In the genomic region with DNA sequence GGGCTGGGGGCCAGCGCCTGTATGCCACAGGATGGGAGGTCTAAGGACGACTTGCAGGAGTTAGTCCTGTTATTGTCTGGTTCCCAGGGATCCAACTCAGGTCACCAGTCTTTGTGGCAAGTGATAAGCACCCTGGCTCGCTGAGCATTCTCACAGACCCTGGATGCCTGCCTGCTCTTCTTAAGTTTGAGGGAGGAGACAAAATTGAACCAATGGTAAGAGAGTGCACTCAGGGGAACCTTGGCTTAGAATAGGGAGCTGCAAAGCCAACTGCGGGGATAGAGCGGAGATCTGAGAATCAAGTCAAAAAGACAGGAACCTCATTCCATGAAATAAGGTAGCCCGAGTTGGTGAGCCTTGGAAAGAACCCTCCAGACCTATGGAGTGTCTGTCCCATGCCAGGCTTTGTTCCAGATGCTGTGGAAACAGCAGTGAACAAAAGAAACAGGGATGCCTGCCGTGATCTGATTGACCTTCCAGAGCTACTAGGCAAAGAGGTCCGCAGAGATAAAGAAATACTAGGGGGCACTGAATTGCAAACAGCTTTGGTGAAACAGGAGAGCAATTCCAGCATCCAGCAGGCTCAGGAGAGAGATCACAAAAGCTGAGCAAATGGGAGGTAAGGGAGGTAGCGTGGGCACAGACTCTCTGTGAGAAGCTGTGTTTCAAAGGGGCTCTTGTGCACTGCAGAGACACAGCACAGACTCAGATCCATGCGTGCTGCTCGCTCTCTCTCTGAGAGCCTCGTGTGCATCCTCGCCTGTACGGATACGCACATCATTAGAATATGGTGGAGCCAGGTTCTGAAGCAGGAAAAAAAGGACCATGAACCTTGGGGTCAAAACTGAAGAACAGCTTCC, we compare ENCODE assay signal across 9 mouse cellular contexts.
DNase-seq lines count a peak whose midpoint lies in the region; ATAC-seq and TF ChIP-seq lines count a peak whose summit lies in the region.
"Had no signal": no experiment of that assay in that cellular context is flagged by ENCODE, and none has a peak within 500 bp of the region (broad histone marks: within the 10 kb centered on the region; RNA-seq: fewer than 3 reads in every experiment).

No protein-coding gene starts in this region.

- H3K36me3 ChIP-seq in hindbrain, postnatal 0 days (ENCODE audit: insufficient read depth, low read length) = no peaks in the 10 kb centered on the region

- TF ChIP-seq CTCF in hindbrain, postnatal 0 days (IDR thresholded peaks at IDR 0.05; ENCODE audit: low read depth) = no peak

- H3K27me3 ChIP-seq in hindbrain, postnatal 0 days (ENCODE audit: insufficient read depth, low read length) = no peaks in the 10 kb centered on the region

- 12% methylated on average over 15 of the region's 15 CpGs for WGBS in hindbrain, postnatal 0 days

- H3K9me3 ChIP-seq in hindbrain, postnatal 0 days (ENCODE audit: low read length) = no peaks in the 10 kb centered on the region

- peaks cover 4% of the 10 kb centered on the region; the same call in 1 of the 2 replicates for H3K4me1 ChIP-seq in hindbrain, postnatal 0 days (ENCODE audit: insufficient read depth, low read length)

- DNase-seq in lung, adult 18-20 months = peak; percentile 23 to 51
- DNase-seq in lung, postnatal 4 days = no peak
- DNase-seq in gastrocnemius, postnatal 25 days = peak; percentile 67
- peak; percentile 51 for DNase-seq in hindbrain, postnatal 0 days (ENCODE audit: low spot score)
- DNase-seq in retina, postnatal 1 day = peak; percentile 30
- no peak for DNase-seq in spleen, postnatal 4 days (ENCODE audit: low spot score in 2 of 2)
- no peak for DNase-seq in ovary, postnatal 10 days (ENCODE audit: low spot score)

- peak; percentile 84 for ATAC-seq in hindbrain, postnatal 0 days
- no peak for ATAC-seq in inflammation-experienced regulatory T-cells, adult 6 months

- peak overlapping the region; percentile 52; the same call in 1 of the 2 replicates for H3K27ac ChIP-seq in hindbrain, postnatal 0 days
- H3K27ac ChIP-seq: macrophage had no signal

- 0 out of 2 replicates have a peak overlapping the region, but pooled peaks have one; percentile 1 for H3K4me3 ChIP-seq in hindbrain, postnatal 0 days (ENCODE audit: low read length)

- peak overlapping the region; percentile 15; the same call in 1 of the 2 replicates for H3K9ac ChIP-seq in hindbrain, postnatal 0 days (replicated peaks; ENCODE audit: low read length)

- H3K4me2 ChIP-seq in hindbrain, postnatal 0 days (ENCODE audit: low read depth, low read length) = peak overlapping the region; percentile 46

Comparison
In these comparisons a context has a peak if more than half of its experiments do, and no peak if none do; other contexts are left out.
1. DNase-seq: peak in lung, adult 18-20 months (2 of 2), gastrocnemius, postnatal 25 days (single experiment), hindbrain, postnatal 0 days (single experiment) and retina, postnatal 1 day (single experiment); none in lung, postnatal 4 days (0 of 2), spleen, postnatal 4 days (0 of 2) and ovary, postnatal 10 days (single experiment).